Mouse (Mus musculus) intestine, embryonic 15.5 days (tissue): ENCODE results near the gene Ncmap. TPM values are rescaled to one million over a fixed set of nuclear protein-coding genes. Genes with fewer than 3 reads are reported as not detected.
A peak's percentile ranks its signal among the peaks of the same experiment; 100 is the strongest.

Experiments
- ATAC-seq: fragments of 200-750 bp; cut with Nextera tagmentation; 2 replicates; pipeline ENCODE4 v1.8.0; 2017; ENCODE audit warnings: moderate TSS enrichment, moderate library complexity
- H3K27ac ChIP-seq: fragments of 300-500 bp; sonication (generic); 2 replicates; pipeline ENCODE4 v1.5.1; 2015; ENCODE audit warnings: mild to moderate bottlenecking, inconsistent platforms
- H3K27me3 ChIP-seq: fragments of 300-500 bp; sonication (generic); replicated peaks from 2 replicates; pipeline ENCODE4 v1.6.1; 2015; ENCODE audit warnings: inconsistent platforms
- H3K36me3 ChIP-seq: fragments of 300-500 bp; sonication (generic); 2 replicates; pipeline ENCODE4 v1.6.1; 2015; ENCODE audit warnings: inconsistent platforms
- H3K4me1 ChIP-seq: fragments of 300-500 bp; sonication (generic); replicated peaks from 2 replicates; pipeline ENCODE4 v1.6.1; 2015; ENCODE audit warnings: inconsistent platforms
- H3K4me2 ChIP-seq: fragments of 300-500 bp; sonication (generic); replicated peaks from 2 replicates; pipeline ENCODE4 v1.6.1; 2015; ENCODE audit warnings: mild to moderate bottlenecking, inconsistent platforms
- H3K4me3 ChIP-seq: fragments of 300-500 bp; sonication (generic); replicated peaks from 2 replicates; pipeline ENCODE4 v1.5.1; 2015; ENCODE audit warnings: inconsistent platforms
- H3K9ac ChIP-seq: fragments of 300-500 bp; sonication (generic); 2 replicates; pipeline ENCODE4 v1.6.1; 2015; ENCODE audit warnings: inconsistent platforms
- H3K9me3 ChIP-seq: fragments of 300-500 bp; sonication (generic); 2 replicates; pipeline ENCODE4 v1.6.1; 2016; ENCODE audit warnings: inconsistent platforms
- WGBS: fragments of 180-500 bp; shearing (Covaris S2); methylation state at CpG from one replicate; pipeline ENCODE4 v1.1.7; 2015; 5-methylcytosine and 5-hydroxymethylcytosine counted together
- polyA plus RNA-seq: library from polyadenylated mRNA; unstranded; fragments of >200 nt; fragmentation: Nextera tagmentation; extraction: Ambion mirVana; gene quantifications from 2 replicates; pipeline ENCODE4 v1.2.1, GENCODE M21; 2015

Ncmap gene
- polyA plus RNA-seq, 1 experiment from 2014 or later = 7.4 TPM

DNA sequence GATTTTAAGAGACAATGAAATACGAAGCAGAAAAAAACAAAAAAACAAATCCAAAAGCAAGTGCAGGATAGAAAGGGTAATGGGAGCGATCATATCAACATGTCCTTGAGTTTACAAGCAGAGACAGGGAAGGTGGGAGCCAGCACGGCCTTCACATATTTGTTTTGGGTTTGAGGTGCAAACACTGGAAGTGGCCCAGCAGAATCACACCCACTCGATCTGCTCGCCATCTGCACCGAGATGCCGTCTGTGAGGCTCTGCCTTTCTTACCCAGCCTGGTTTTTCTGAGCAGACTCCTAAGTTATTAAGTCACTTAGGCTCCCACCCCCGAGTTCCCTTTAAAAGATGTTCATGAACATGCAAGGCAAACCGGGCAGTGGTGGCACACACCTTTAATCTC lies 27.6 kb upstream of the Ncmap start:
- Histone ChIP-seq H3K9ac (no peak overlapping the region), H3K9me3 (no peaks in the 10 kb centered on the region), H3K4me2 (no peak overlapping the region), H3K27ac (no peak overlapping the region), H3K36me3 (no peaks in the 10 kb centered on the region), H3K4me1 (no peaks in the 10 kb centered on the region), H3K27me3 (no peaks in the 10 kb centered on the region), H3K4me3 (no peak overlapping the region)
- 69% methylated on average over 9 of the region's 9 CpGs for WGBS
- ATAC-seq = no peak

DNA sequence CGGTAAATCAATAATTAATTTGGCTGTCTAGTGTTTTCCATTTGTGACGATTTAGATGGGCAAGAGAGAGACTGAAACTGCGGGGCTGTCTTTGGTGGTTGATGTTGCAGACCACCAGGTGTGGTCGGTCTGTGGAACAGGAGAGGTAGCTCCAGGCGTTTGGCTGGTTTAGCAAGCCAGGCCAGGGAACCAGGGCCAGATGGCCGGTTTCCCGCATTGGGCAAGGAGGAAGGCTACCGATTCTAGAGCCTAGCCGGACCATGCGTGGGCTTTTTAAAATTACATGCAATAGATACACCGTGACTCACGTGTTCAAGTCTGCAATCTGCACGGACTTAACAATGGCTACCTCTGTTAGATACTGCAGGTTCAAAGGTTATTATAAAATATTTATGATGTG lies 22.9 kb upstream of the Ncmap start:
- H3K9me3 ChIP-seq = no peaks in the 10 kb centered on the region
- no peak overlapping the region for H3K4me2 ChIP-seq
- no peak overlapping the region for H3K27ac ChIP-seq
- H3K36me3 ChIP-seq = peaks cover 4% of the 10 kb centered on the region; the same call in 1 of the 2 replicates
- ATAC-seq = no peak
- 92% methylated on average over 13 of the region's 13 CpGs for WGBS
- H3K27me3 ChIP-seq = no peaks in the 10 kb centered on the region
- H3K4me1 ChIP-seq = no peaks in the 10 kb centered on the region
- H3K9ac ChIP-seq = no peak overlapping the region
- H3K4me3 ChIP-seq = no peak overlapping the region

DNA sequence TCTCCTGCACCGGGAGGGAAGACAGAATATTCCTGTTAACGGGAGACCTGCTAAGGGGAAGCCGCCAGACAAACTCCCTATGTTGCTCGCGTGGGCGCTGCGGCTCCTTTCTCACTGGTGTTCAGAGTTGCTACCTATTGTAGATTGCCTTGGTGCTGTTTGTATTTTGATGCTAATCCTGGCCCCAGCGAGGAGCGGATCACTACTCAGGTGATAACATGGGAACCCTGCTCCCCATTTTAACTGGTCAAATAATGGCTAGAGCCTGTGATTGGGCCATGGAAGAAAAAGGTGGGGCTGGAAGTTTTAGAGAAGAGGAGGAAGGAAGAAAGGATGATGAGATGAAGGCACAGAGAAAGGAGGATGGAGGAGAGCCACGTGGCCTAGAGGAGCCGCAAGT lies 22.4 kb upstream of the Ncmap start:
- Histone ChIP-seq H3K9ac (no peak overlapping the region), H3K27ac (no peak overlapping the region), H3K4me3 (no peak overlapping the region), H3K4me1 (no peaks in the 10 kb centered on the region), H3K27me3 (no peaks in the 10 kb centered on the region), H3K36me3 (peaks cover 4% of the 10 kb centered on the region; the same call in 1 of the 2 replicates), H3K9me3 (no peaks in the 10 kb centered on the region), H3K4me2 (no peak overlapping the region)
- 79% methylated on average over 11 of the region's 11 CpGs for WGBS
- no peak for ATAC-seq

DNA sequence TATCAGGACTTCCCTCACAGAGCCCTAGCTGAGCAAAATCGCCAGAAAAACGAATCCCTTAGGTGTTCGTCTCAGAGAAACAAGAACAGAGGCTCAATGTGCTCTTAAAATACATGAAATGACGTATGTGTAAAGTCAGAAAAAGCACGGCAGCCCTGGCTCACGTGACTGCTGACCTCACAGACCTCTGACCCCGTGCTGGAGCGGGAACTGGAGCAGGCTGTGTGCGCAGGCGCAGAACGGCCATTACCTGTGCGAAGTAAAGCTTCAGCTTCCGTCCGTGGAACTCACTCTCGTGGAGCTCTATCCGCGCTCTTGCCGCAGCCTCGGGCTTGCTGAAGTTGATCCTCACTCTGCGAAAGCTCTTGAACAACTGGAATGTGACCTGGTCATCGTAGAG lies 22.0 kb upstream of the Ncmap start:
- WGBS = 83% methylated on average over 21 of the region's 21 CpGs
- no peaks in the 10 kb centered on the region for H3K27me3 ChIP-seq
- H3K9me3 ChIP-seq = no peaks in the 10 kb centered on the region

DNA sequence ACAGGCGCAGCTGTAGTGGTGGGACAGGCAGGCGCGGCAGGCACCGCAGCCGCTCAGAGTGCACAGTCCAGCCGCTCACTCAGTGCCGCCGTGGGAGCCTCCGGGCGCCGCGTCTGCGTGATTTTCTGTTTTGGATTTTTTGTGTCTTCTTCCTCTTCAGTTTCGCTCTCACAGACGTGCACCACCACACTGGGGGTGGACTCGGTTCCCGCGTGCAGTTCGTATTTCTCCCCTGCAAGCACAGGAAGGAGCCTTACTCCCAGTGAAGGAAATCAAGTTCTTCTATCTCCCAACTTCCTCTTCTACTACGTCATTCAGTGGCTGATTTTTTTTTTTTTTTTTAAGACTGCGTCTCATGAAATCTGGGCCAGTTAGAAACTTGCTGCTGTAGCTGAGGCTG lies 18.3 kb upstream of the Ncmap start:
- H3K9ac ChIP-seq = no peak overlapping the region
- H3K4me3 ChIP-seq = no peak overlapping the region
- no peaks in the 10 kb centered on the region for H3K27me3 ChIP-seq
- WGBS = 86% methylated on average over 21 of the region's 21 CpGs
- H3K4me2 ChIP-seq = no peak overlapping the region
- H3K9me3 ChIP-seq = no peaks in the 10 kb centered on the region
- no peak overlapping the region for H3K27ac ChIP-seq
- H3K36me3 ChIP-seq = peaks cover 4% of the 10 kb centered on the region; the same call in 1 of the 2 replicates
- H3K4me1 ChIP-seq = no peaks in the 10 kb centered on the region
- no peak for ATAC-seq

More for the DNA sequence above, 22.0 kb upstream of the Ncmap start:
- ATAC-seq = no peak
- Histone ChIP-seq H3K36me3 (peaks cover 4% of the 10 kb centered on the region; the same call in 1 of the 2 replicates), H3K9ac (no peak overlapping the region), H3K27ac (no peak overlapping the region), H3K4me3 (no peak overlapping the region), H3K4me2 (no peak overlapping the region), H3K4me1 (no peaks in the 10 kb centered on the region)

DNA sequence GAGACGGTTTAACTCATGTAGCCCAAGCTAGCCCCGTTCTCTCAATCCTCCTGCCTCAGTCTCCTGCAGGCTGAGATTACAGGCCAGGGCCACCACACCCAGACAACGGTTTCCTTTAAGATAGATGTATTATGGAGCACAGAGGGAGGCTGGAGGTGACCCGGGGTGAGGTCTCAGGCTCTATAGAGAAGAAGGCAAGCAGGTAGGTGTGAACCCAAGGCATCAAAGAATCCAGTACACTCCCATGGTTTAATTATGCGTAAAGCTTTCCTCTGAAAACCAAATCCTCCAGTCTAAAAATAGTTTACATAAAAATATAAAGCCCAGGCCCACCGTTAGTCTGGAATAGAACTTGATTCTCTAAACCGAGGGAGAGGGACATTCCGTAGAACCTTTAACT lies 15.5 kb upstream of the Ncmap start:
- no peaks in the 10 kb centered on the region for H3K9me3 ChIP-seq
- no peaks in the 10 kb centered on the region for H3K27me3 ChIP-seq
- H3K4me1 ChIP-seq = no peaks in the 10 kb centered on the region
- 73% methylated on average over 8 of the region's 8 CpGs for WGBS
- no peak overlapping the region for H3K4me3 ChIP-seq
- H3K9ac ChIP-seq = no peak overlapping the region
- H3K27ac ChIP-seq = no peak overlapping the region
- peaks cover 4% of the 10 kb centered on the region; the same call in 1 of the 2 replicates for H3K36me3 ChIP-seq
- no peak for ATAC-seq
- no peak overlapping the region for H3K4me2 ChIP-seq

GRCm38 (mm10) chr4:135411633-135412032 lies 13.6 kb upstream of the Ncmap start:
- Histone ChIP-seq H3K27ac (no peak overlapping the region), H3K9me3 (no peaks in the 10 kb centered on the region), H3K4me1 (no peaks in the 10 kb centered on the region), H3K4me3 (no peak overlapping the region), H3K9ac (no peak overlapping the region), H3K36me3 (no peaks in the 10 kb centered on the region), H3K4me2 (no peak overlapping the region), H3K27me3 (no peaks in the 10 kb centered on the region)
- no peak for ATAC-seq
- 34% methylated on average over 4 of the region's 4 CpGs for WGBS

DNA sequence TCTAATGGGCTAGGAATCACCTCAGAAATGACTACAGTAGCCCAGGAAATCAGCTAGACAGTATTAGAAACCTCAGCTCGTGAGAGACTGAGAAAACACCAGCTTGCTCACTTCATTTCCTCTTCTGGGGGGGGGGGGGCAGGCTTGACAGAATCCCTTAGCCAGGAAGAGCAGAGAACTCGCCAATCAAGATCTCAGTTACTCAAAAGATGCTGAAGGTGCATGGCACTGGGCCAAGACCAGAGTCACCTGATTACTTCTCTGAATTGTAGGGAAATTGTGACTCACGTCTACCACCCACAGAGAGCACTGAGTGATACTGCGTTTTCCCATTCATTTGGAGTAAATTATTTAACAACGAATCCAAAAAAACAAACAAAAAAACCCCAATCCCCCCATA lies 8.2 kb upstream of the Ncmap start:
- no peak overlapping the region for H3K27ac ChIP-seq
- H3K4me1 ChIP-seq = no peaks in the 10 kb centered on the region
- H3K27me3 ChIP-seq = no peaks in the 10 kb centered on the region
- no peaks in the 10 kb centered on the region for H3K9me3 ChIP-seq
- H3K4me2 ChIP-seq = no peak overlapping the region
- peak; percentile 49 for ATAC-seq
- no peak overlapping the region for H3K4me3 ChIP-seq
- 56% methylated on average over 5 of the region's 5 CpGs for WGBS
- no peaks in the 10 kb centered on the region for H3K36me3 ChIP-seq
- H3K9ac ChIP-seq = no peak overlapping the region

DNA sequence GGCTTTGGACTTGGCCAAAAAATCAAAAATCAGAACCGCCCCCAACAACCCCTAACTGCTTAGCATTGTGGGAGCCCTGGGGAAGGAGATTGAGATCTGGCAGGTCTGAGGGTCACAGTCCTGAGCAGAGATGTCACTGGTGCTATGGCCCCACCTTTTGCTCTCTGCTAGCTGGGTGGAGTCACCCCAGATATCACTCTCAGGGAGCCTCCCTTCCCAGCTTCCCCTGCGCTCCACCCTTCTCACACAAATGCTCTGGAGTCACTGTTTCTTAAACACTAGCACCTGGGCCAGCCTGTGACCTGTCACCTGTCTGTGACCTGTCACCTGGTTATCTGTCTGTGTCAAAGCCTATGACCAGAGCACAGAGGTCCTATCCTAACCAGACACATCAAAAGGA lies 6.9 kb upstream of the Ncmap start:
- no peak overlapping the region for H3K9ac ChIP-seq
- H3K36me3 ChIP-seq = no peaks in the 10 kb centered on the region
- H3K4me1 ChIP-seq = no peaks in the 10 kb centered on the region
- WGBS = 83% methylated on average over 2 of the region's 2 CpGs
- peak; percentile 81 for ATAC-seq
- no peaks in the 10 kb centered on the region for H3K27me3 ChIP-seq
- H3K4me2 ChIP-seq = no peak overlapping the region
- H3K9me3 ChIP-seq = no peaks in the 10 kb centered on the region
- no peak overlapping the region for H3K27ac ChIP-seq
- H3K4me3 ChIP-seq = no peak overlapping the region

- Histone ChIP-seq H3K27ac (no peak overlapping the region), H3K36me3 (no peaks in the 10 kb centered on the region), H3K4me2 (no peak overlapping the region), H3K9ac (no peak overlapping the region), H3K4me1 (no peaks in the 10 kb centered on the region), H3K9me3 (no peaks in the 10 kb centered on the region), H3K27me3 (no peaks in the 10 kb centered on the region), H3K4me3 (no peak overlapping the region)
- WGBS = 76% methylated on average over 10 of the region's 10 CpGs
- ATAC-seq = no peak
These were observed 6.0 kb upstream of the Ncmap start for GRCm38 (mm10) chr4:135404048-135404447.

DNA sequence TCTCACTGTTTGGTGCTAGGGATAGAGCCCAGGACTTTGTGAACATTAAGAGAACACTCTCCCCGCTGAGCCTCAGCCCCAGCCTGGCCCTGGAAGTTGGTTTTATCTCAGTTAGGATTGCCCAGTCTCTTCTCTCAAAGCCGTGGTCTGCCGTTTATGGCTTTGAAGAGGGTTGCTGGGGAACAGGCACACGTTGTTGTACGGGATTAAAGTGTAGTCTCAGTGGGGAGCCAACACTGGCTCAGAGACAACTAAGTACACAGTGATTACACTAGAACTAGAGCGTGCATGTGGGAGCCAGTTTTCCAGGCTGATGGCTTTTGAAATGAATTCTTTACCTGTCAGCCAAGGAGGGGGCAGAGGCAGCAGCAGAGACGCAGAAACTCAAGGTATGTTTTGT lies 3.9 kb upstream of the Ncmap start:
- Histone ChIP-seq H3K4me3 (no peak overlapping the region), H3K4me1 (peaks cover 14% of the 10 kb centered on the region), H3K4me2 (no peak overlapping the region), H3K27ac (no peak overlapping the region), H3K9me3 (no peaks in the 10 kb centered on the region), H3K9ac (no peak overlapping the region), H3K36me3 (no peaks in the 10 kb centered on the region), H3K27me3 (peaks cover 13% of the 10 kb centered on the region; the same call in 1 of the 2 replicates)
- ATAC-seq = no peak
- WGBS = 27% methylated on average over 7 of the region's 7 CpGs

GRCm38 (mm10) chr4:135397551-135397950 lies 476 bp downstream of the Ncmap start:
- 4% methylated on average over 16 of the region's 16 CpGs for WGBS
- Histone ChIP-seq H3K27me3 (peaks cover 13% of the 10 kb centered on the region; the same call in 1 of the 2 replicates), H3K4me2 (peak overlapping the region; percentile 90), H3K4me3 (peak overlapping the region; percentile 46), H3K4me1 (peaks cover 14% of the 10 kb centered on the region), H3K9ac (peak overlapping the region; percentile 45), H3K36me3 (no peaks in the 10 kb centered on the region), H3K27ac (no peak overlapping the region), H3K9me3 (no peaks in the 10 kb centered on the region)
- ATAC-seq = peak; percentile 40

DNA sequence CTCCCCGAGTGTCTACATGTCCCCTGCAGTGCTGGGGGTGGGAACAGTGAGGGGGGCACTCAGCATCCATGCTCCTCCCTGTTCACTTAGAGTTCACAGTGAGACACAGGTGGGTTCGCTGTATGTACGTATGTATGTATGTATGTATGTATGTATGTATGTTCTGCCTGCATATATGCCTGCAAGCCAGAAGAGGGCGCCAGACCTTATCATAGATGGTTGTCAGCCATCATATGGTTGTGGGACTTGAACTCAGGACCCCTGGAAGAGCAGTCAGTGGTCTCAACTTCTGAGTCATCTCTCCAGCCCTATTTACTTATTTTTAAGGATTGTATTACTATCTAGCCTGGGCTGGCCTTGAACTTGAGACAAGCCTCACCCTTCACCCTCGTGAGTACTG lies 1.7 kb downstream of the Ncmap start:
- peaks cover 13% of the 10 kb centered on the region; the same call in 1 of the 2 replicates for H3K27me3 ChIP-seq
- no peaks in the 10 kb centered on the region for H3K9me3 ChIP-seq
- no peak for ATAC-seq
- H3K36me3 ChIP-seq = no peaks in the 10 kb centered on the region
- 87% methylated on average over 5 of the region's 5 CpGs for WGBS
- H3K4me1 ChIP-seq = peaks cover 14% of the 10 kb centered on the region
- H3K27ac ChIP-seq = no peak overlapping the region
- no peak overlapping the region for H3K9ac ChIP-seq
- H3K4me2 ChIP-seq = no peak overlapping the region
- no peak overlapping the region for H3K4me3 ChIP-seq
